24 mouse cellular contexts compared by ENCODE assay signal in the genomic region with DNA sequence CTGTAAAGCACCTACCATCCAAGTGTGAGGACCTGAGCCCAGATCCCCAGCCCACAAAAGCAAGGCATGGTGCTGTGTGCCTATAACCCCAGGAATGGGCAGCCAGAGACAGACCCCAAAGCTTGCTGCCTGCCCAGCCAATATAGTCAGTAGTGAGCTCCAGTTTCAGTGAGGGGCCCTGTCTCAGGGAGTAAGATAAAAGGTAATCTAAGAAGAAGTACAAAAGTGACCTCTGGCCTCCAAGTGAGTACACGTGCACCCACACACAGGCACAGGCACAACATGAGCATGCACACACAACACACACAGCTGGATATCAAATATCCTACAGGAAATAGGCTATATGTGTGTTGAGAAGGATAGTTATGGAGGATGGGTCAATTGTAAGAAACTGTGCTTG.
"Had no signal": no experiment of that assay in that cellular context is flagged by ENCODE, and none has a peak within 500 bp of the region (broad histone marks: within the 10 kb centered on the region; RNA-seq: fewer than 3 reads in every experiment).

No protein-coding gene starts in this region.

- DNase-seq: gastrocnemius, adult 2 months; gastrocnemius, postnatal 10 days; gastrocnemius, postnatal 25 days; heart, adult 2 months; heart, postnatal 10 days; heart, postnatal 4 days; kidney, adult 11 months; kidney, adult 2 months; kidney, postnatal 14 days; kidney, postnatal 36 days; layer of hippocampus, adult 9-11 months; layer of hippocampus, postnatal 36 days; left cerebral cortex, postnatal 4 days had no signal

- H3K36me3 ChIP-seq: hindbrain, embryonic 10.5 days; hindbrain, embryonic 12.5 days; limb, embryonic 13.5 days; limb, embryonic 15.5 days; liver, embryonic 12.5 days had no signal

- H3K4me3 ChIP-seq: gastrocnemius, adult 2 months; heart, adult 2 months; hindbrain, embryonic 10.5 days; hindbrain, embryonic 12.5 days; limb, embryonic 13.5 days; limb, embryonic 15.5 days; liver, embryonic 12.5 days had no signal

- H3K27me3 ChIP-seq: hindbrain, embryonic 12.5 days; limb, embryonic 13.5 days; limb, embryonic 15.5 days; liver, embryonic 12.5 days had no signal

- H3K4me2 ChIP-seq: heart, embryonic 11.5 days; hindbrain, embryonic 12.5 days; hindbrain, embryonic 14.5 days; limb, embryonic 13.5 days; limb, embryonic 15.5 days; liver, embryonic 12.5 days had no signal

- H3K9ac ChIP-seq: hindbrain, embryonic 12.5 days; hindbrain, embryonic 14.5 days; limb, embryonic 13.5 days; limb, embryonic 15.5 days; liver, embryonic 12.5 days; liver, embryonic 14.5 days had no signal

- ATAC-seq: forebrain, embryonic 16.5 days; hindbrain, embryonic 16.5 days; inflammation-experienced regulatory T-cells, adult 6 months; liver, embryonic 12.5 days had no signal

- H3K4me1 ChIP-seq: hindbrain, embryonic 12.5 days; limb, embryonic 13.5 days; limb, embryonic 15.5 days; liver, embryonic 12.5 days had no signal

- H3K9me3 ChIP-seq: hindbrain, embryonic 10.5 days; hindbrain, embryonic 12.5 days; limb, embryonic 13.5 days; limb, embryonic 15.5 days; liver, embryonic 12.5 days had no signal

- H3K27ac ChIP-seq: gastrocnemius, adult 2 months; heart, adult 2 months; hindbrain, embryonic 10.5 days; hindbrain, embryonic 12.5 days; hindbrain, embryonic 14.5 days; limb, embryonic 13.5 days; limb, embryonic 15.5 days; liver, embryonic 12.5 days; liver, embryonic 14.5 days had no signal
